Mouse (Mus musculus) spleen, postnatal 4 days (tissue): ENCODE data around the gene Ddx6.
"Not testable (repeated sequence)": the region's sequence is repeated elsewhere in the genome, so short reads cannot be mapped to it uniquely, and the experiment has no call there.

ENCODE experiments used
- DNase-seq, 2 experiments: peaks; one replicate each; pipeline ENCODE4 v3.0.0; 2022; ENCODE audit warnings: low spot score in 2 of 2

Ddx6 gene

GRCm38 (mm10) chr9:44593886-44594285 is 10.8 kb upstream of the Ddx6 start:
- no peak for DNase-seq

GRCm38 (mm10) chr9:44594901-44595536 is 9.7 kb upstream of the Ddx6 start:
- DNase-seq, result no peak

- no peak for DNase-seq
These were observed 9.2 kb upstream of the Ddx6 start for GRCm38 (mm10) chr9:44595537-44595930.

- DNase-seq, result no peak
These were observed 7.0 kb upstream of the Ddx6 start for GRCm38 (mm10) chr9:44597742-44598141.

GRCm38 (mm10) chr9:44598899-44599495 is 5.7 kb upstream of the Ddx6 start:
- no peak for DNase-seq

GRCm38 (mm10) chr9:44599616-44600015 is 5.1 kb upstream of the Ddx6 start:
- DNase-seq, result no peak

- DNase-seq, result no peak
These were observed 3.9 kb upstream of the Ddx6 start for GRCm38 (mm10) chr9:44600801-44601200.

- no peak for DNase-seq
These were observed 1.9 kb upstream of the Ddx6 start for GRCm38 (mm10) chr9:44602766-44603165.

- peak; percentile 35 to 67 for DNase-seq
These were observed 1.0 kb upstream of the Ddx6 start for GRCm38 (mm10) chr9:44603454-44604289.

GRCm38 (mm10) chr9:44604290-44604778 is 358 bp upstream of the Ddx6 start:
- peak; percentile 84 to 93 for DNase-seq

- peak in 1 of 2 experiments; percentile 33 for DNase-seq
These were observed 999 bp downstream of the Ddx6 start for GRCm38 (mm10) chr9:44605616-44606165.

- DNase-seq, result no peak
These were observed 2.0 kb downstream of the Ddx6 start for GRCm38 (mm10) chr9:44606646-44607045.

GRCm38 (mm10) chr9:44607306-44607705 is 2.6 kb downstream of the Ddx6 start:
- DNase-seq, result peak in 1 of 2 experiments; percentile 61

- no peak for DNase-seq
These were observed 5.7 kb downstream of the Ddx6 start for GRCm38 (mm10) chr9:44610371-44610770.

- DNase-seq, result not testable (repeated sequence)
These were observed 8.4 kb downstream of the Ddx6 start for GRCm38 (mm10) chr9:44613081-44613480.

- DNase-seq, result no peak
These were observed 16.4 kb downstream of the Ddx6 start for GRCm38 (mm10) chr9:44621114-44621513.

GRCm38 (mm10) chr9:44624390-44624789 is 19.7 kb downstream of the Ddx6 start:
- DNase-seq, result no peak

GRCm38 (mm10) chr9:44626268-44626667 is 21.6 kb downstream of the Ddx6 start:
- no peak for DNase-seq

GRCm38 (mm10) chr9:44637551-44638169 is 33.0 kb downstream of the Ddx6 start:
- DNase-seq, result no peak

GRCm38 (mm10) chr9:44638726-44639125 is 34.0 kb downstream of the Ddx6 start:
- DNase-seq, result not testable (repeated sequence)

- not testable (repeated sequence) for DNase-seq
These were observed 35.3 kb downstream of the Ddx6 start for GRCm38 (mm10) chr9:44640028-44640427.
